Comparison of ENCODE assay signal across 1 mouse cellular context in the genomic region with DNA sequence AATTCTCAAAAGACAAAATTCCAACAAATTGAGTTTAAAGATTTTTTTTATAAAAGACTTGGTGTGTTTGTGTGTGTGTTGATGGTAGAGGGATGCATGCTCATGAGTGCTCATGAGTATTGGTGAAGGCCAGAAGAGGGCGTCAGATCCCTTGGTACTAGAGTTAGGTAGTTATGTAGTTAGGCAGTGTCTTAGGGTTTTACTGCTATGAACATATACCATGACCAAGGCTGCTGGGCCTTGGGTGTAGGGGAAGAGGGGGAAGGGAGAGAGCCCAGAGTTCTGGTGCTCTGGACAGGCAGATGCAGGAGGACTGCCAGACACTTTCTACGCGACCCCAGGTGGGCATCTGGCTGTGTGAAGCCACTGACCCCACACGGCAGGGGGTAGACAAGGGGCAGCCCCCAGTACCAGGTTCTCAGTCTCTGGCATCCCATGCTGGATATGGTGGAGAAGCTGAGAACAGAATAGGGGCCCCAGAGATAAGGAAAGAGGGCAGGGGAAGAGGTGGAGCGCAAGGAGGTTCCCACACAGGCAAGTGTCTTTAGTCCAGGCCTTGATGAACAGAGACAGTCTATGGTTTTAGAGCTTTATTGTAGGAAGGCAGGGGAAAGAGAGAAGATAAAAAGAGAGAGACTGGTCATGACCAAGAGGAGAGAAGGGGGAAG.
TF ChIP-seq lines count a peak whose summit lies in the region.

No protein-coding gene starts in this region.

TF ChIP-seq in CH12.LX, 34 proteins besides CTCF, POLR2A, EP300 and RAD21 (continued from another document):
- no peak for TF ChIP-seq E2F4 (IDR thresholded peaks at IDR 0.05; ENCODE audit: insufficient replicate concordance, low read depth, low read length)
- no peak for TF ChIP-seq HCFC1 (IDR thresholded peaks at IDR 0.05; ENCODE audit: low read depth, low read length)
- TF ChIP-seq IRF4 (IDR thresholded peaks at IDR 0.05; ENCODE audit: low read depth, low read length), result no peak
- TF ChIP-seq NRF1 (IDR thresholded peaks at IDR 0.05; ENCODE audit: low read depth, low read length), result no peak
- TF ChIP-seq SIN3A (IDR thresholded peaks at IDR 0.05; ENCODE audit: low read length), result no peak
- no peak for TF ChIP-seq UBTF (IDR thresholded peaks at IDR 0.05; ENCODE audit: low read depth, low read length)
- no peak for TF ChIP-seq BHLHE40 (IDR thresholded peaks at IDR 0.05; ENCODE audit: low read depth, low read length)
